Mouse (Mus musculus): ENCODE measurements around the gene Map9. TPM values are rescaled to one million over a fixed set of nuclear protein-coding genes. Genes with fewer than 3 reads are reported as not detected.

Map9 gene
- polyA plus RNA-seq, 1 experiment = 0.49 TPM

DNA sequence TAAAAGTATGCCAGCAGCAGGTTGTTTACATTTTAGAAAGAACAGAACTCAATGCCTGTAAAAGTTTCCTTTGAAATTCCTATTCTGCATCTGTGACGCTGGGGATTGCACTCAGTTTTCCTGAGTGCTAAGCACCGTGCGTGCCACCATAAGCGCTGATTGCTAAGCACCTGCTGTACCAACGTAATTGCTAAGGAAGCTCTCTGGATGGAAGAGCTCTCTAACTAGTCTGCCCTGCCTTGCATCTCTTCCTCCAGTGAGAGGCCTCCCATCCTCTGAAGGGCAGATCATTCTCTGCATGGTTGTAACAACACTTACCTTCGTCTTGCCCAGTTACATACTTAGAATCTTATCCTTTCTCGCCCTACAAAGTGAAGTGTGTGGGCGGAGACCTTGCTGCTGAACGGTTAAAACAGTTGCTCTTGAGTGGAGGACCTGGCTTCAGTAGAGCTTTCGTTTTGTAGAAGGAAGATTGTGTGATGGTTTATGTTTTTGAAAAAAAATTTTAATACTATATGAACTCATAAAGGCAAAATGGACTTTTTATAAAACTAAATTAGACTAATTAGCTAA is 12.7 kb downstream of the Map9 start:
- Histone ChIP-seq H3K36me3 (ENCODE audit: control insufficient read depth, insufficient read depth) (no peaks in the 10 kb centered on the region), H3K27me3 (ENCODE audit: control insufficient read depth, insufficient read depth, insufficient read length) (no peaks in the 10 kb centered on the region), H3K4me3 (no peak overlapping the region), H3K4me2 (ENCODE audit: low read depth) (no peak overlapping the region), H3K79me2 (ENCODE audit: control insufficient read depth, insufficient read depth) (no peaks in the 10 kb centered on the region), H3ac (ENCODE audit: control insufficient read depth, insufficient read length) (no peak overlapping the region)
- no peak for TF ChIP-seq POLR2A (IDR thresholded peaks at IDR 0.05; ENCODE audit: insufficient read length, low read depth)
- TF ChIP-seq MYOG (IDR thresholded peaks at IDR 0.05; ENCODE audit: control insufficient read depth in 1 of 3, insufficient read depth in 1 of 3, insufficient read length in 2 of 3, low read depth in 2 of 3) = no peak
- no peak for TF ChIP-seq TCF3 (IDR thresholded peaks at IDR 0.05; ENCODE audit: insufficient read length, low read depth)
- TF ChIP-seq MYOD1 (IDR thresholded peaks at IDR 0.05; ENCODE audit: control insufficient read depth in 1 of 3, insufficient read length in 2 of 3, low read depth in 2 of 3) = no peak
- no peak for TF ChIP-seq SRF (IDR thresholded peaks at IDR 0.05; ENCODE audit: control insufficient read depth, insufficient read length, low read depth)
- TF ChIP-seq MAX (IDR thresholded peaks at IDR 0.05; ENCODE audit: low read depth) = no peak
- no peak for TF ChIP-seq TCF12 (IDR thresholded peaks at IDR 0.05; ENCODE audit: insufficient read depth, poor library complexity, severe bottlenecking)
- TF ChIP-seq POLR2AphosphoS2 (IDR thresholded peaks at IDR 0.05; ENCODE audit: insufficient read length, low read depth) = no peak
- TF ChIP-seq REST (IDR thresholded peaks at IDR 0.05; ENCODE audit: insufficient read depth, insufficient read length) = no peak
- no peak for TF ChIP-seq E2F4 (IDR thresholded peaks at IDR 0.05; ENCODE audit: insufficient read depth)

DNA sequence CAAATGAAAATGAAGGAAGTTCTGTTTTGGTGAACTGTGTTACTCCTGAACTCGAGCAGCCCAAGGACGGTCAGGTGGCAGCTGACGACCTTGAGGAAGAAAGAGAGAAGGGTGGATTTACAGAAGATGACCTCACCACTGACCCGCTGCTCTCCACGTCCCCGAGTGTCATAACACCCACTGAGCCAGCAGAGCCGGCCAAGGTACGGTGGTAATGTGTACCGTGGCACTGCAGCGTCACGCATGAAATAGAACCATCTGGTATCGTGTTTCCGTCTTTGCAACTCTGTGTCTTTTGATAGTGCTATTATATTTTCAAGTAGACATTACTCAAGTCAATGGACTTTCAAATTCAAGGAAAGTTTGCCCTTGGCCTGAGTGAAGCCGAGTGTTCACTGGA is 19.1 kb downstream of the Map9 start:
- TF ChIP-seq SRF (IDR thresholded peaks at IDR 0.05; ENCODE audit: control insufficient read depth, insufficient read length, low read depth) (no peak), MYOG (IDR thresholded peaks at IDR 0.05; ENCODE audit: control insufficient read depth in 1 of 3, insufficient read depth in 1 of 3, insufficient read length in 2 of 3, low read depth in 2 of 3) (no peak), MYOD1 (IDR thresholded peaks at IDR 0.05; ENCODE audit: control insufficient read depth in 1 of 3, insufficient read length in 2 of 3, low read depth in 2 of 3) (no peak), REST (IDR thresholded peaks at IDR 0.05; ENCODE audit: insufficient read depth, insufficient read length) (no peak), E2F4 (IDR thresholded peaks at IDR 0.05; ENCODE audit: insufficient read depth) (no peak), CEBPB (IDR thresholded peaks at IDR 0.05; ENCODE audit: insufficient read depth, poor library complexity, severe bottlenecking) (no peak), MAX (IDR thresholded peaks at IDR 0.05; ENCODE audit: low read depth) (no peak), USF1 (IDR thresholded peaks at IDR 0.05; ENCODE audit: low read depth) (no peak), TCF3 (IDR thresholded peaks at IDR 0.05; ENCODE audit: insufficient read length, low read depth) (no peak), POLR2A (IDR thresholded peaks at IDR 0.05; ENCODE audit: insufficient read length, low read depth) (no peak), POLR2AphosphoS2 (IDR thresholded peaks at IDR 0.05; ENCODE audit: insufficient read length, low read depth) (no peak), TCF12 (IDR thresholded peaks at IDR 0.05; ENCODE audit: insufficient read depth, poor library complexity, severe bottlenecking) (no peak)
- Histone ChIP-seq H3ac (ENCODE audit: control insufficient read depth, insufficient read length) (no peak overlapping the region), H3K36me3 (ENCODE audit: control insufficient read depth, insufficient read depth) (no peaks in the 10 kb centered on the region), H3K27me3 (ENCODE audit: control insufficient read depth, insufficient read depth, insufficient read length) (no peaks in the 10 kb centered on the region), H3K4me3 (no peak overlapping the region), H3K4me2 (ENCODE audit: low read depth) (no peak overlapping the region), H3K79me2 (ENCODE audit: control insufficient read depth, insufficient read depth) (no peaks in the 10 kb centered on the region)

DNA sequence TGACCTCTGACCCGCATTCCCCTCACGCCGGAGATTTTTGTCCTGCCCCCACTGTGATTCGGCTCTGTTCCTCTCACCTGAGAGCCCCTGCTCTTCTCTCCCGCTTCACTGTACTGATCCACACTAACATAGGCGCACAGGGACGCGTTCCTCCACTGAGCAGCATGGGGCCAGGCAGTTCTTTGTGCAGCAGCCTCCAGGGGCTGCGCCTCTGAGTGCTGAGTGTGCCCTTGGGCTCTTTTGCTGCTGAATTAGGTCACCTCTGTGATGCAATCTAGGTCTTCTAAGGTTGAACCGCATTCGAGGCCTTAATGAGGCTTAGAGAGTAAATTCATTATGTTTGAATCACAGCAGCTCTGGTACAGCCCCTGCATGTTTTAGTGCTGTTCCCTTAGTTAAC is 24.5 kb downstream of the Map9 start:
- H3K36me3 ChIP-seq (ENCODE audit: control insufficient read depth, insufficient read depth) = no peaks in the 10 kb centered on the region
- no peaks in the 10 kb centered on the region for H3K79me2 ChIP-seq (ENCODE audit: control insufficient read depth, insufficient read depth)
- H3K4me2 ChIP-seq (ENCODE audit: low read depth) = no peak overlapping the region
- no peaks in the 10 kb centered on the region for H3K27me3 ChIP-seq (ENCODE audit: control insufficient read depth, insufficient read depth, insufficient read length)
- no peak overlapping the region for H3ac ChIP-seq (ENCODE audit: control insufficient read depth, insufficient read length)
- TF ChIP-seq TCF3 (IDR thresholded peaks at IDR 0.05; ENCODE audit: insufficient read length, low read depth) (no peak), TCF12 (IDR thresholded peaks at IDR 0.05; ENCODE audit: insufficient read depth, poor library complexity, severe bottlenecking) (no peak), POLR2A (IDR thresholded peaks at IDR 0.05; ENCODE audit: insufficient read length, low read depth) (no peak), CEBPB (IDR thresholded peaks at IDR 0.05; ENCODE audit: insufficient read depth, poor library complexity, severe bottlenecking) (no peak), MYOD1 (IDR thresholded peaks at IDR 0.05; ENCODE audit: control insufficient read depth in 1 of 3, insufficient read length in 2 of 3, low read depth in 2 of 3) (no peak), SRF (IDR thresholded peaks at IDR 0.05; ENCODE audit: control insufficient read depth, insufficient read length, low read depth) (no peak), MAX (IDR thresholded peaks at IDR 0.05; ENCODE audit: low read depth) (no peak), E2F4 (IDR thresholded peaks at IDR 0.05; ENCODE audit: insufficient read depth) (no peak), USF1 (IDR thresholded peaks at IDR 0.05; ENCODE audit: low read depth) (no peak), POLR2AphosphoS2 (IDR thresholded peaks at IDR 0.05; ENCODE audit: insufficient read length, low read depth) (no peak), MYOG (IDR thresholded peaks at IDR 0.05; ENCODE audit: control insufficient read depth in 1 of 3, insufficient read depth in 1 of 3, insufficient read length in 2 of 3, low read depth in 2 of 3) (no peak), REST (IDR thresholded peaks at IDR 0.05; ENCODE audit: insufficient read depth, insufficient read length) (no peak)
- H3K4me3 ChIP-seq = no peak overlapping the region

DNA sequence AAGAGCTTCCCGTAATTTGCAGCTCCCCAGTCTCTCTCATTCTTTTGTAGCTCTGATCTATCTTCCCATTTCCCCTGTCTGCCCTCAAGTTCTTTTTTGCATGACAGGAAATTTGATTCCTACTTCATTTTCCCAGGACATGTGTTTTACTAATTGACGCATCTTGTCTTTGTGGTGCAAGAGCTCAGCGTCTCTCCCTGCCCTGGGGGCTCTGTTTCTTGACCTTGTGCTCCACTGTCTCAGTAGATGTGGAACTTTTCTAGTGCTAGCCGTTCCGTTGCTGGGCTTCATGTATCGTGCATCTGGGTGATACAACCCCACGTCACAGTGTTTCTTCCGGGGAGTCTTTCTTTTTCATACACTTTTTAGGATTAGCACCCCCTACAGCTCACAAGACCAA is 27.2 kb downstream of the Map9 start:
- no peak for TF ChIP-seq REST (IDR thresholded peaks at IDR 0.05; ENCODE audit: insufficient read depth, insufficient read length)
- H3K36me3 ChIP-seq (ENCODE audit: control insufficient read depth, insufficient read depth) = no peaks in the 10 kb centered on the region
- no peaks in the 10 kb centered on the region for H3K27me3 ChIP-seq (ENCODE audit: control insufficient read depth, insufficient read depth, insufficient read length)
- H3K4me2 ChIP-seq (ENCODE audit: low read depth) = no peak overlapping the region
- H3ac ChIP-seq (ENCODE audit: control insufficient read depth, insufficient read length) = no peak overlapping the region
- no peaks in the 10 kb centered on the region for H3K79me2 ChIP-seq (ENCODE audit: control insufficient read depth, insufficient read depth)
- H3K4me3 ChIP-seq = no peak overlapping the region

DNA sequence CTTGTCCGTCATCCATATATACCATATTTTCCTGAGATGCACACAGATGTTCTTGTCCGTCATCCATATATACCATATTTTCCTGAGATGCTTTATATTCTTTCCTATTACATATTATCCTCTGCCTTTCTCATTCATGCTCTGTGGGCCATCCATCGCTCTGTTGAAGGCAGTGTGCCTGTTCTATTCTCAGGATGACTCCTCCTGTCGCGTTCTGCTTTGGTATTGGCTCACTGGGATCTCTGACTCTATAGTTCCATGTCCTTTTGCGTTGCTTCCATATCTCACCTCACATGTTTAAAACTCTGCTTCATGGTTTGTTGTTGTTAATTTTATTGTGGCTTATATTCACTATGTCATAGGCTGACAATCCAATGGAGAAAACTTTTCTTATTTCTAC is 48.0 kb downstream of the Map9 start:
- Histone ChIP-seq H3K79me2 (ENCODE audit: control insufficient read depth, insufficient read depth) (no peaks in the 10 kb centered on the region), H3K36me3 (ENCODE audit: control insufficient read depth, insufficient read depth) (no peaks in the 10 kb centered on the region), H3K4me2 (ENCODE audit: low read depth) (no peak overlapping the region), H3K27me3 (ENCODE audit: control insufficient read depth, insufficient read depth, insufficient read length) (no peaks in the 10 kb centered on the region), H3ac (ENCODE audit: control insufficient read depth, insufficient read length) (no peak overlapping the region), H3K4me3 (no peak overlapping the region)
- no peak for TF ChIP-seq TCF3 (IDR thresholded peaks at IDR 0.05; ENCODE audit: insufficient read length, low read depth)
- no peak for TF ChIP-seq SRF (IDR thresholded peaks at IDR 0.05; ENCODE audit: control insufficient read depth, insufficient read length, low read depth)
- TF ChIP-seq POLR2A (IDR thresholded peaks at IDR 0.05; ENCODE audit: insufficient read length, low read depth) = no peak
- TF ChIP-seq MYOD1 (IDR thresholded peaks at IDR 0.05; ENCODE audit: control insufficient read depth in 1 of 3, insufficient read length in 2 of 3, low read depth in 2 of 3) = no peak
- TF ChIP-seq POLR2AphosphoS2 (IDR thresholded peaks at IDR 0.05; ENCODE audit: insufficient read length, low read depth) = no peak
- TF ChIP-seq MYOG (IDR thresholded peaks at IDR 0.05; ENCODE audit: control insufficient read depth in 1 of 3, insufficient read depth in 1 of 3, insufficient read length in 2 of 3, low read depth in 2 of 3) = no peak
- no peak for TF ChIP-seq REST (IDR thresholded peaks at IDR 0.05; ENCODE audit: insufficient read depth, insufficient read length)
- TF ChIP-seq E2F4 (IDR thresholded peaks at IDR 0.05; ENCODE audit: insufficient read depth) = no peak
- no peak for TF ChIP-seq USF1 (IDR thresholded peaks at IDR 0.05; ENCODE audit: low read depth)
- TF ChIP-seq TCF12 (IDR thresholded peaks at IDR 0.05; ENCODE audit: insufficient read depth, poor library complexity, severe bottlenecking) = no peak
- TF ChIP-seq MAX (IDR thresholded peaks at IDR 0.05; ENCODE audit: low read depth) = no peak
- TF ChIP-seq CEBPB (IDR thresholded peaks at IDR 0.05; ENCODE audit: insufficient read depth, poor library complexity, severe bottlenecking) = no peak

Measured in myocyte (in vitro differentiated cells).